Mouse (Mus musculus): Measurements from ENCODE around the gene Gm16181. TPM values are rescaled to one million over a fixed set of nuclear protein-coding genes. Genes with fewer than 3 reads are reported as not detected.
"Not testable (repeated sequence)": the region's sequence is repeated elsewhere in the genome, so short reads cannot be mapped to it uniquely, and the experiment has no call there.

The Gm16181 gene
- total RNA-seq, 2 experiments from 2014 or later, result not detected

DNA sequence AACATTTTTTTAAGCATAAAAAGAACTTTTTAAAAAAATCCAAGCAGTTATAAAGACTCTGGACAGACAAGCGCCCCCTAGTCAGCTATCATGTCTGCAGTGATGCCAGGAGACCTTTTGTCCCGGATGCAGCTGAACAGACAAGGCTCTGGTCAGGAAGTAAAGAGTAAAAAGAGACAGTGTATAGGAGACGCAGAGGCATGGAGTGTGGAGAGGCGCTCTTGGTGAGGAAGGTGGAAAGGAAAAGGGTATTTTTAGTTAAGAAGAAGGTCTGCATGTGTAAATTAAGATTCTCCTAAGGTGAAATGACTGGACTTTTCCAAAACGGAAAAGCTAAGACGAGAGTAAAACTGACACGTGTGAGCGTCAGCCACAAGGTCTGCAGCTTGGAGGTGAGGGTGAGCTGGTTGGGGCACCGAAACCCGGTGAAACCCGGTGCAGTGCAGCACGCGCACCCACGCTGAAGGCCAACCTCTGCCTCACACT is 6.0 kb downstream of the Gm16181 start:
- DNase-seq (ENCODE audit: low spot score in 2 of 2), result no peak

DNA sequence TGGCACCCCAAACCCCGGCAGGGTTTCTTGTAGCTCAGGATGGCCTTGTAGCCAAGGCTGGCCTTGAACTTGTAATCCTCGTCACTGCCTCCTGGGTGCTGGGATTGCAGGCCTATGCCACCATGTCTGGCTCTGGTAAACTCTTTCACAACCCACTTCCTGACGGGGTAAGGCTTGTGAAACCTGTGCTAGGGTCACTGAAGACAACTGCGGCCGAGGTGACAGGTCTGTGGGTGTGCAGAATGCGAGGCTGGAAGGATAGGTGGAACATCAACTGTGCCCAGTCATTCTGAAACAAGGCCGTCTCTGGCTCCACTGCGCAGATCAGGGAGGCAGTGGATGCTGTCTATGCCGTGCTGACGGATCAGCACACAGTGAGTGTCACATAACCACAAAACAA is 10.4 kb downstream of the Gm16181 start:
- no peak for DNase-seq (ENCODE audit: low spot score in 2 of 2)

DNA sequence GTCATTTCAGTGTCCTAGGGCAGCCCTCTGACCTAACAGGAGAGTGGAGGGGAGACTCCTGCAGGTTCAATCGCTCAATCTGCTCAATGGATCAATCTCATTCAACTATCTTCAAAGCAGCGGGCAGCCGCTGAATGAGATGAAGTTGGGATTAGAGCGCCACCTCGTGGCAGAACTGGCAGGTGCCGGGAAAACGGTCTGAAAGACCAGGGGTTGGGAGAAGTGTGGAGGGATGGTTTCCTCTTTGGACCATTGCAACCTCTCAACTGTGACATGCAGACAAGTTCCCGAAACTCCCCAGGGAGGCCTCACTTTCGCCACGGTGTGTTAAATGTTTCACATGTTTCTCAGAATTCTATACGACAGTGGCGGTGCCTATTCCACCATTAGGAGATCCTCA is 11.4 kb downstream of the Gm16181 start:
- peak; percentile 84 to 90 for DNase-seq (ENCODE audit: low spot score in 2 of 2)

DNA sequence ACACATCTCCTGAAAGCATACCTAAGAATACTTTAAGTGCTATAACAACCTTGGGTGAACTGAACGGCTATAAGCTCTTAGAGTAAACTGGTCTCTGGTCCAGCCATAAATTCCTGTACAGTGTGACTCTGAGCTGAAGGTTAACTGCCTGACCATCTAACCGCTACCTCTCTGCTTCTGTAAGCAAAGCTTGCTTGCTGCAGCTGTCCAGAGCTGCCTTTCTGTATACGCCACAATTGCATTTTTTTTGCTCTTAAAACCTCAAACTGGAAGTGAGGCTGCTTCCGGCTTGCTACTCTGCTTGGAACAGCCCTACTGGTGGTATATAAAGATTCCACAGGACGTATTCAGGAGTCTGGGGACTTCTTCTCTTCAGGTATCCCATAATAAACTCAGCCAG is 12.0 kb downstream of the Gm16181 start:
- DNase-seq (ENCODE audit: low spot score in 2 of 2), result no peak

DNA sequence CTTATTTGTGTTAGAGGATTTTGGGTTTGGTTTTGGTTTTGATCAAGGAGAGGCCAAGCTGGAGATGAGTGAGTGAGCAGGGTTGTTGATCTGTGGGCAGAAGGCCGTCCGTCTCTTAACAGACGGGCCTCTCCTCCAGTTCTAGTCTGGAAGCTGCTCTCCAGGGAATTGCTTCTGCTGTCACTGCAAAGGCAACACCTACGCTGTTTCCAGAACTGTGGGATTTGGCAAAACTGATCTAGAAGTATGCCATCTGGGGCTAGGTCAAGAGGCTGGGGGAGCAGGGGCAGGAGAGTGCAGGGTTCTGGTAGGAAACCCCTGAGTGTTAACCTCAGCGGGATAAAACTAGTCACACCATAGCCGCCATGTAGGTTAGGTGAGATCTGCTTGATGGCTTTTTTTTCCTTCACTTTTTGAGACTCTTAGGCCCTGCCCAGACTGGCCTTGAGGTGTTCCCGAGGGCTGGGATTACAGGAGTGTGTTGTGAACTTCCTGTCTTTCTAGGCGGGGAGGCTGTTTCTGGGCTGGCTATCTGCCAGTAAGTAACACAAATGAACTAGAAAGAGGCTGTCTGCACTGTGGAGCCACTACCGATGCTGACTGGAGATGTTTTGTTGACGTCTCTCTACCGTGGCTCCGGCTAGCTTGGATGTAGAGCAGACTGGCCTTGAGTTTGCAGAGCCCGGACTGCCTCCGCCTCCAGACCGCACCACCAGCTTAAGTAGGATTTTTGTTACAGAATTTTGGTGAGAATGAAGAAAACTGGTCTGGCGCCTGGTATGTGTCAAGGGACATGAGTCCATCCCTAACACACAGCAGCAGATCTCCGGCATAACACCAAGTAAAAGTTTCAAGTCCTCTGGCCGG is 12.7 kb downstream of the Gm16181 start, which contains the start of gene Atp6v1g2:
Atp6v1g2 (plus strand) TSS at position 547 of the 867 bp plus-strand sequence.
- no peak for DNase-seq (ENCODE audit: low spot score in 2 of 2)

DNA sequence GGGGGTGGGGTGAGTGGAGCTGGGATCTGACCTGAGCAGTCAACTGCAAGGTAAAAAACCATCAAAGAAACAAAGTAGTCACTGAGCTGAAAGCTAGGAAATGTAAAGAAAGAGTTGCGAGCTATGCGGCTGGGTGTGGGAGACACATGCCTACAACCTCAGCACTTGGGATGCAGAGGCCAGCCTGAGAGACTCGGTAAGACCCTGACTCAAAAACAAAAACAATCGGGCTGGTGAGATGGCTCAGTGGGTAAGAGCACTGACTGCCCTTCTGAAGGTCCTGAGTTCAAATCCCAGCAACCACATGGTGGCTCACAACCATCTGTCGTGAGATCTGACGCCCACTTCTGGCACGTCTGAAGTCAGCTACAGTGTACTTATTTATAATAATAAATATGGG is 13.5 kb downstream of the Gm16181 start:
- DNase-seq (ENCODE audit: low spot score in 2 of 2), result not testable (repeated sequence)

DNA sequence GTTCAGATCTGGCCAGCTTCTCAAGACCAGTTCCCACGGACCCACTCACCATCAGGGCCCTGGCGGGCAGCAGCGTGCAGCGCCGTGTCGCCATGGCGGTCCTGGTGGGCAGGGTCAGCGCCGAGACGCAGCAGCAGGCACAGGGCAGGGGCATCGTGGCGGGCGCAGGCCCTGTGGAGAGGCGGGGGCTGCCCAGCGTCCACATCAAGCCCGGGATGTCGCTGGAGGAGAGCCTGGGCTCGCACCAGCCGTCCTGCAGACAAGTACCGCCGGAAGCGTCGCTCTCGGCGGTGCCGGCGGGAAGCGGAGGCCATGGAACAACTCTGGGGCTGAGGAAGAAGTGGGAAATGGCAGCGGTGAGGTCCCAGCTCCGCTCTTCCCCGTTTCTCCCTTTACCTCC is 14.3 kb downstream of the Gm16181 start:
- no peak for DNase-seq (ENCODE audit: low spot score in 2 of 2)

DNA sequence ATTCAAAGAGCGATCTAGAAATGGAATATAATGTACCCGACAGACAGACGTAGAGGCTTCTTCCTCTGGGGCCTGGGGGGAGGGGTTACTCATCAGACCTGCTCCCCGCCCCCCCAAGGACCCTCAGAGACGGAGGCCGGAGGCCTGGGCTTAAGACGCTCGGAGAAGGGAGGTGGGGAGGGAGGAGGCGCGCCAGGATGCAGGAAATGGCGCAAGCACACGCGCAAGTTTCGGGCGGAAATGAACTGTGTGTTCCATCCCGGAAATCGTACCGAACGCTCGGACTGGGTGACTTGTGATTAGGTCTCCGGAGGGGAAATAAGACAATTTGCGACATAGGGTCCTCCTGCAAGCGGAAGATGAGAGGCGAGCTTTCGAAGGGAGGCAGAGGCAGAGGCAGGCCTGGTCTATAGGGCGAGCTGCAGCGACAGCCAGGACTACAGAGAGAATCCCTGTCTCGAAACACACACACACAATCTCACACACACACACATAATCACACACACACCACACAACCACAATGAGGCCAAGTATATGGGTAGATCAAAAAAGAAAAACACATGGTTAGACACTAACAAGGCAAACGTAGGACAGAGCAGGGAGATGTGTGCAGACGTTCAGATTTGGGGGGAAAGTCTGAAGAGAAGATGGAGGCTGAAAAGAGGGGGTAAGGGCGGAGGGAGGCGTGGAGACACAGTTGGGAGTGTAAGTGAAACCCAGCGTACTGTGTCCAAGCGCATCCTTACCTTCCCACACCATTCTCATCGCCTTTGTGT is 15.2 kb downstream of the Gm16181 start, which contains the start of gene Nfkbil1:
Nfkbil1 (minus strand) TSS at position 179 of the 776 bp plus-strand sequence.
- peak; percentile 90 to 92 for DNase-seq (ENCODE audit: low spot score in 2 of 2)

DNA sequence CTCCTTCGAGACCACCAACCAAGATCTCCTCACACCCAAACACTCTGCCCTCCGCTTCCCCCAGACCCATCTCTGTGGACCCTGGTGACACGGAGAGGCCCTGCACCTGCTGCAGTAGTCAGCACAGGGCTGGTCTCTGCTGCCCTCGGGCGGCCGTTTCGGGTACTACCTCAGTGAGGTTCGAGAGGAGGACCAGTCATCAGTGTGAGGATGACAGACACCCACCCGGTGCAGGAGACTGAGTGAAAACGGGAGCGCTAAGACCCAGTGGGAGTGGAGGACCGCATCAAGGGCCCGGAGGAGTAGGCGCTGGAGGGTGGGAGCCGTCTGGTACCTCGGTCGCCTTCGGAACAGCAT is 15.7 kb downstream of the Gm16181 start:
- peak; percentile 100 for DNase-seq (ENCODE audit: low spot score in 2 of 2)

DNA sequence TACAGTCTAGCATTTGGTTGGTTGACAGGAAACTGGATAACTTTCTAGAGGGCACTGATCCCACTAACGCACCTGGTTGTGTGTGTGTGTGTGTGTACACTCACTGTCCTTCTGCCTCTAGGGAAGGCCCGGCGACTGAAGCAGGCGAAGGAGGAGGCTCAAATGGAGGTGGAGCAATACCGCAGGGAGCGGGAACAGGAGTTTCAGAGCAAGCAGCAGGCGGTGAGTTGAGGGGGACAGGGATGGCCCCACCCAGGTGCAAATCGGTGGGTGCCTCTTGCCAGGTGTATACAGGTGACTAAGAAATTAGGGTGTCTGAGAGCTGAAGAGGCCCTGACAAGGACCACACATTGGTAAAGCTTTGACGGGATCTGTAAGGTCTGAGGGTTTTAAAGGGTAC is 16.4 kb downstream of the Gm16181 start:
- DNase-seq (ENCODE audit: low spot score in 2 of 2), result peak in 1 of 2 experiments; percentile 44

DNA sequence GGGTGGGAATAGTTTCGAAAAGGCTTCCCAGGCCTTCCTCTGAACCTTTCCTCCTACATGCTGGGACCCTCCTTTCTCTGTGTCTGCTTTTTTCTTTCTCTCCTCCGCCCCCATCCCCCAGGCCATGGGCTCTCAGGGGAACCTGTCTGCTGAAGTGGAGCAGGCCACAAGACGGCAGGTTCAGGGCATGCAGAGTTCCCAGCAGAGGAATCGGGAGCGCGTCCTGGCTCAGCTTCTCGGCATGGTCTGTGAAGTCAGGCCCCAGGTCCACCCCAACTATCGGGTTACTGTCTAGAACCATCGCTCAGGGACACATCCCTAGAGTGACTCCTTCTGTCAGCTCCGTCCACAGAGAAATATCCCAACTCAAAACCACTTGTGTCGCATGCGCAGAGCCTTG is 16.9 kb downstream of the Gm16181 start:
- no peak for DNase-seq (ENCODE audit: low spot score in 2 of 2)

DNA sequence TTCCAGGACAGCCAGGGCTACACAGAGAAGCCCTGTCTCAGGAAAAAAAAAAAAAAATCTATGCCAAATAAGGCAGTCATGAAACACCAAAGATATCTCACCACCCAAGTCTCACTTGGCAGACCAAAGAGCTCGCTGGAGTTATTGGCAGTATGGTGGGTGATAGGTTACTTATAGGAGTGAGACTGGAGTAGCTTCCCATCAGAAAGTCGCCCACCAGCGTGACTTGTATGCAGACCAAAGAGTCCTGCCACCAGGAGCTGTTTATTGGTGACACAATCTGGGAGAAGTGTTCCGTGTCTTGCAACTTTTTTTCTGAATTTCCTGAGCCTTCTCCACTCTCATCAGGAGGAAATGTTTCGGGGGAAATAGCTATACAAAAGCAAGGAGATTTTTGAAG is 19.1 kb downstream of the Gm16181 start:
- no peak for DNase-seq (ENCODE audit: low spot score in 2 of 2)

DNA sequence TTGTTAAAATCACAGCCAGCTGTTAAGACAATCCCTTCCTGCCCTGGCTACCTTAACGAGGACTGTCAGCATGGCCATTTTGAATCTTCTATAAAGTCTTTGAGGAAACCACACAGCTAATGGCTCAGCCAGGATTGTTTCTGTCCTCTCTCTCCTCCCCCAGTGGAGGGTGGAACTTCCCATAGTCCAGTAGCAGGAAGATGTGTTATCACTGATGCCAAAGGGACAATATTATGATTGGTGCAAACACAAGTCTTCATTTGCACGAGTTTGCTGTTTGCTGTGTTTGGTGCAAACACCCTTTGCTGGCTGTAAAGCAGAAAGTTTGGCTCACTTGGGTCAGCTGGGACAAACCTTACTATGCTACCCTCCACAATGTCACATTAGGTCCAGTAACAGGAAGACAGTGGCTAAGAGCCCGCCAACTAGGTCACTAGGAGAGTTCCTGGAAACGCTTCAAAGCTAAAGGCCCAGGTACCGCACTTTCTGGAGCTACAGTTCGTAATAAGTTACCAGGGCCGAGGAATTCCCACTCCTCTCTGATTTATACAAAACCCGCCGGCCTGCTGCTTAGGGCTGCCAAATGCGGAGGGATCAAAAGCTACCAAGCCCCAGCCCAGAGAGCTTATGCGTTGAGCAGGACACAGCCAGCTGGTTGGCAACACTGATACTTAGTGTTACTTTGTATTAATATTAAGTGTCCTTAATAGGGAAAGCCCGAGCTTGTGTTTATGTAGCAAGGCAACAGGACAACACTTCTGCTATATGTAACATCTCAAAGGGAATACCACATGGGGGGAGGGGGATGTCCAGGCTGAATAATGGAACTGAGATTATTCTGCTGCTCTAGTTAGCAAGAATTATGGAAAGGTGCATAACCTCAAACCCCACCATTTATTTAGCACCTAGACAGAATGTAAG is 20.0 kb downstream of the Gm16181 start:
- no peak for DNase-seq (ENCODE audit: low spot score in 2 of 2)

DNA sequence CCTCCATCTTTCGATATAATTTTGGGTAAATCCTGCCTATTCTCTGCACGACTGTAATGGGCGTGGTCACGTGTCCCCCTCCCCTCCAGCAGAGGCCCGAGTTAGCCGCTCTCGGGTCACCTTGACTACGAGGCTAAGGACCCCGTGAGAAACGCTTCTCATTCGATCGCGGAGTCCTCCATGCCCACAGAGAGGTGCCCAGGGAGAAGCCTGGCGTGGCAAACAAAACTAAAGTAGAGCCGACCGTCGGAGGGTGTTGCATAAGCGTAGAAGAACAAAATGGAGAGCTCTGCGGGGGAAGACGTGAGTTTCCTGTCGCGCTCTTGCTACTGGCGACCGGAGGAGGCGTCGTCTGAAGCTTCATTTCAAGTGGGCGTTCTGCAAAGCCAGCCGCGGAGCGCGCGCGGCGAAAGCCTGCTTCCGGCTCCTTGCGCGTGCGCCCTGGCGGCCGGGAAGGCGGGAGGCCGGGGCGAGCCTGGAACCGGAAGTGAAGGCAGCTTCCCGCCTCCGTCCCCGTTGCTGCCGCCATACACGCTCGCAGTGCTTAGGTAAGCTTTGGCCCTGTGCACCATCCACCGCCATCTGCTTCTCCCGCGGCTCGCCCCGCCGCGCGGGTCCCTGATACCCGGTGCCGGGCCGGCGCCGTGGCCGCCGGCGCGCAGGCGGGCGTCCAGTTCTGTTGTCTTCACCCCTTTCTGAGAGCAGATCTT is 20.8 kb downstream of the Gm16181 start, which contains the start of gene Ddx39b:
Ddx39b (plus strand) TSS at position 442 of the 710 bp plus-strand sequence.
- peak; percentile 96 for DNase-seq (ENCODE audit: low spot score in 2 of 2)

DNA sequence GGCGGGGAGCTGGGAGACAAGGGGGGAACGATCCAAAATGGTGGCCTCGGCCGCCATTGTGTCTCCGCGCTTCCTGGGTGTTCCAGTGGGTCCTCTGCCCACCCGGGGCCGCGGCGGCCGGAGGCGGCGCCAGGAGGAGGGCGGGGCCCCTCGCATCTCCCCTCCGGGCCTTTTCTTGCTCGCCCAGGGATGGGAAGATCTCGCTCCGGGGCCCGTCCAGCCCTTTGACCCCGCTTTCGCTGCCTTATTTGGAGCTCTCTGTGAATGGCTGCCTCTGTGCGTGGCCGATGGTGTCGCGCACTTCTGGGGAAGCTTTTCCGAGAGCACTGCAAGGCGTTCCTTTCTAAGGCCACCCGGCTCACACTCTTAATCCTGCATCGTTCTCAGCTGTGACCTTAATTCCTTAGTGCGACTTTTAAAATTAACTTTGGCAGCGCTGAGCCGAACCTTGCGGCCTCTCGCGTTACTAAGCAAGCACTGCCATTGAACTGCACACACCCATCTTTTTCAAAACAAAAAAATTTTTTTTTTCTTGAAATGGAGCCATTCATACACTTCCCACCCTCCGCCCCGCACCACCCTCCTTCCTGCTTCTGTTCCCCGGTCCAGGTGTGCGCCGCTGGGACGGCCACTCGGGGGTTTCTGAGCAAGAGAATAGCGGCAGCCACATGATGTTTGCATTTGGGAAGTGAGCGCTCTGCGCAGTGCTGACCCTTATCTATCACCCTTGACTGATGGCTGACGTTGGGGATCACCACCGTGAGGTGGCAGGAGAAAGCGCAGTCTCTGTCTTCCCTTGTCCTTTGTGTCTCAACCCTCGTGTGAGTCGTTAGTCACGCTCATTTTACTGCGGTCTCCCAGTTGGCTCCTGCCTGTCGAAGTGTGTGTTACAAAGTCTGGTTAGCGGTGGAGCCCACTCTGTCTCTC is 21.6 kb downstream of the Gm16181 start:
- peak; percentile 52 to 73 for DNase-seq (ENCODE audit: low spot score in 2 of 2)

DNA sequence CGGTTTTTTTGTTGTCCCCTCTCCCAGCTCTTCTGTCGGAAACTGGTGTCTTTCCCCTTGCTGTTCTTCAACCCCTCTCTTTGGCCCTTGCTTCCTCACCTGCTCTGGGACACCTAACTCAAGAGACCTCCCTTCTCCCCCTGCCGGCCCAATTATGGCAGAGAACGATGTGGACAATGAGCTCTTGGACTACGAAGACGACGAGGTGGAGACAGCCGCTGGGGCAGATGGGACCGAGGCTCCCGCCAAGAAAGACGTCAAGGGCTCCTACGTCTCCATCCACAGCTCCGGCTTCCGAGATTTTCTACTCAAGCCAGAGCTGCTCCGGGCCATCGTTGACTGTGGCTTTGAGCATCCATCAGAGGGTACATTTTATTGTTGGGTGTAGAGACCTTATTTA is 22.5 kb downstream of the Gm16181 start:
- DNase-seq (ENCODE audit: low spot score in 2 of 2), result peak; percentile 59 to 63

DNA sequence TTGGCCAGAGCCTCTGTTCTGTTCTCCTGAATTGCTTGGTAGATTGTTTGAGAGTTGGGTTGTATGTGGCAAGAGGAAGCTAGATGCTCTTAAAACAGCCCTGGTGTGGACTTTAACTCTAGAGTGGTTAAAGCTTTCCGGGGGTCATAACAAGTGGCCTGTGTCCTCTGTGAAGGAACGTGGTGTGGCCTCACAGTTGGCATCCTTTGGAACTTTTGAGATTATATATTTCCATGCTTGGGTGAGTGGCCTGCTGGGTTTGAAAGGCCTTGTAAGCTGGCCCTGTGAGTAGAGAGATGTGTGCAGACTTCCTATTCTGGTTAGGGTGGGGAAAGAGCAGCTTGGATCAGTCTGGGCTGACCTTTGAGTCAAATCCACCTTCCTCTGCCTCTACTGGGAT is 24.4 kb downstream of the Gm16181 start:
- no peak for DNase-seq (ENCODE audit: low spot score in 2 of 2)

DNA sequence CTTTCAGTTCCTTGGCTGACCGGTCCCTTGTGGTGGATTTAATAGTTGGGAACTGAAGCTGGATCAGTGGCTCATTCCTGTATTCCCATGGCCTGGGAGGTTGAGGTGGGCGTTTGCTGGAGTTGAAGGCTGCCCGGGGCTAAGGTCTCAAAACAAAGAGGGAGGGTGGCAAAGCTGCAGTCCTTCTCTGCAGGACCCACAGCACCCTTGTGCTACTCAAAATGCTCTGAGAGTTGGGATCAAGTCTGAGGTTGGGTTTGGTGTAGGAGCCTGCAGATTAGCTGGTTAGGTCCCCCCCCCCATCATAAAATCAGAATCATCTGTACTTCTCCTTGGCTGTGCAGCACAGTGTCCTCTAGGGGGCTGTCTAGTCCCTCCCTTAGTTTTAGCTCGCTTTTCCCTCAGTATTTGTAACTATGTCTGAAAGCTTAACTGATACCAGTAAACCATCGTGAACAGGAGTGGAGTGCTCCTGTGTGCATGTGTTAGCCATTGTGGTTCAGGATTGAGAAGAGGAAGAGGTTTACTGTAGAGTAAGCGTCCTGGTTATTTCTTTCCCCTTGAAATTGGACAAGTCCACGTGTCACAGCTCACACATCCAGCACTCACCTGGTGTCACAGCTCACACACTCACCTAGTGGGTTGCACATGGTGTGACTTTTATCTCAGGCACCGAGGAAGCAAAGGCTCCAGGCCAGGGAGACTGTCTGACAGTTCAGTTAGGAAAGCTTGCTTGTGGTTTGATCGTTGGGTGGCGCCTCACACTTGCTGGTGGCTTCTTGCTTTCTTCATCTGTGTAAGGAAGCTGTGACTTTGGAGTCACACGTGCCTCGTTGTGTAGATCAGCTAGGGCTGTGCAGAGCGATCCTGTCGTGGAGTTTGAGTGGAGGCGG is 25.3 kb downstream of the Gm16181 start:
- no peak for DNase-seq (ENCODE audit: low spot score in 2 of 2)
